Mouse (Mus musculus) midbrain, embryonic 15.5 days (tissue): ENCODE data around the gene Pdzd2. TPM values are rescaled to one million over a fixed set of nuclear protein-coding genes. Genes with fewer than 3 reads are reported as not detected.
A peak's percentile ranks its signal among the peaks of the same experiment; 100 is the strongest.

ENCODE experiments used
- ATAC-seq: fragments of 200-750 bp; cut with Nextera tagmentation; replicated peaks from 2 replicates; pipeline ENCODE4 v1.8.0; 2017; ENCODE audit warnings: moderate TSS enrichment
- H3K27ac ChIP-seq: fragments of 300-500 bp; sonication (generic); 2 replicates; pipeline ENCODE4 v1.5.1; 2015; ENCODE audit warnings: mild to moderate bottlenecking, inconsistent platforms
- H3K27me3 ChIP-seq: fragments of 300-500 bp; sonication (generic); replicated peaks from 2 replicates; pipeline ENCODE4 v1.6.1; 2015; ENCODE audit warnings: inconsistent platforms
- H3K36me3 ChIP-seq: fragments of 300-500 bp; sonication (generic); replicated peaks from 2 replicates; pipeline ENCODE4 v1.6.1; 2015; ENCODE audit warnings: inconsistent platforms
- H3K4me1 ChIP-seq: fragments of 300-500 bp; sonication (generic); 2 replicates; pipeline ENCODE4 v1.6.1; 2015; ENCODE audit warnings: inconsistent platforms
- H3K4me2 ChIP-seq: fragments of 300-500 bp; sonication (generic); 2 replicates; pipeline ENCODE4 v1.6.1; 2015; ENCODE audit warnings: inconsistent platforms, mild to moderate bottlenecking, moderate library complexity
- H3K4me3 ChIP-seq: fragments of 300-500 bp; sonication (generic); 2 replicates; pipeline ENCODE4 v1.5.1; 2015; ENCODE audit warnings: mild to moderate bottlenecking, inconsistent platforms
- H3K9ac ChIP-seq: fragments of 300-500 bp; sonication (generic); 2 replicates; pipeline ENCODE4 v1.6.1; 2015; ENCODE audit warnings: mild to moderate bottlenecking, inconsistent platforms
- H3K9me3 ChIP-seq: fragments of 300-500 bp; sonication (generic); 2 replicates; pipeline ENCODE4 v1.6.1; 2016; ENCODE audit warnings: inconsistent platforms
- WGBS: fragments of 180-500 bp; shearing (Covaris S2); methylation state at CpG from one replicate; pipeline ENCODE4 v1.1.7; 2015; ENCODE audit warnings: mixed read lengths; 5-methylcytosine and 5-hydroxymethylcytosine counted together
- polyA plus RNA-seq: library from polyadenylated mRNA; unstranded; fragments of >200 nt; fragmentation: Nextera tagmentation; extraction: Ambion mirVana; gene quantifications from 2 replicates; pipeline ENCODE4 v1.2.1, GENCODE M21; 2015

Pdzd2 gene
- polyA plus RNA-seq = 14.5 and 17.5 TPM in 2 replicates

DNA sequence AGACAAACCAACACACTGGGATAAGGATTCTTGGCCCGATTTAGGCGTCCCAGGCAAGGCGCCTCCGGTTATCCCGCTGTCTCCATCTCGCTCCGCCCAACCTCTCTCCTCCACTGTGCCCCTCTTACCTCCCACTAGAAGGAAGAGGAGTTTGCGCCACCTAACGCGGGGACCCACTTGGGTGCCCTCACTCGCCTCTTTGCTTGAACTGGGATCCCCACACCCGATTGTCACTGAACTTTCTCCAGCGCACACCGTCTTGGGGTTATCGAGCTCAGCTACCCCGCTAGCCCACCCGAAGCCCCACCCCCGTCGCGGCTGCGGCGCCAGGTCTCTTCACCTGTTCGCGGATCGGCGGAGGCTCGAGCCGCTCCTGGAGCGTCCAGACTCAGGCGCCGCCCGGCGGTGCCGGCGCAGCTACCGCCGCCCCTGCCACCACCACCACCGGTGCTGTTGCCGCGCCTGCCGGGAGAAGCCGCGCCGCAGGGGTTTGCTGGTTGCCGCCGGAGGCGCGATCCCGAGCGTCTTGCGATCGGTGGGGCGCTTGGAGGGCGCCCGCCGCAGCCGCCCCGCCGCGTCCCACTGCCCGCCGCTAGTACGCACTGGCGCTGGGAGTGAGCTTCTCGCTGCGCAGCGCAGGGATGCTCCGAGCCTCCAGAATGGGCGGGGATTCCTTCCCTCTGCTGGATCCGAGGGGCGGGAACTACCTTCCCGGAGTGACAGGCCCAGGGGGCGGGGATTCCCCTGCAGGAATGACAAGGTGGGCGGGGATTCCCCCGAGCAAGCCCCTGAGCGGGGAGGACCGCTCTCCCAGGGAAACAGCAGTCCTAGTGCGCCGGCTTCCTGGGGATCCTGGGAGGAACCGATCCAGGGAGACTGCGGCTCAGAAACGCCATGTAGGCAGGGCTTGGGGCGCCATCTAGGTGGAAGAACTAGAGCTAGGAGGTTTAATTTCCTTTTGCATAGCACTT lies at the start of gene Pdzd2:
Gene Pdzd2 (minus strand): TSS at position 648 of the 971 bp plus-strand sequence.
- under 1% methylated on average over 81 of the region's 83 CpGs for WGBS
- Histone ChIP-seq H3K27ac (peak within 1 kb of the TSS; percentile 83), H3K9ac (peak within 1 kb of the TSS; percentile 73), H3K4me3 (peak within 1 kb of the TSS; percentile 75), H3K4me1 (peaks cover 14% of the 10 kb centered on the region), H3K9me3 (no peaks in the 10 kb centered on the region), H3K4me2 (peak within 1 kb of the TSS; percentile 85), H3K27me3 (peaks cover 9% of the 10 kb centered on the region), H3K36me3 (no peaks in the 10 kb centered on the region)
- ATAC-seq = peak; percentile 98

DNA sequence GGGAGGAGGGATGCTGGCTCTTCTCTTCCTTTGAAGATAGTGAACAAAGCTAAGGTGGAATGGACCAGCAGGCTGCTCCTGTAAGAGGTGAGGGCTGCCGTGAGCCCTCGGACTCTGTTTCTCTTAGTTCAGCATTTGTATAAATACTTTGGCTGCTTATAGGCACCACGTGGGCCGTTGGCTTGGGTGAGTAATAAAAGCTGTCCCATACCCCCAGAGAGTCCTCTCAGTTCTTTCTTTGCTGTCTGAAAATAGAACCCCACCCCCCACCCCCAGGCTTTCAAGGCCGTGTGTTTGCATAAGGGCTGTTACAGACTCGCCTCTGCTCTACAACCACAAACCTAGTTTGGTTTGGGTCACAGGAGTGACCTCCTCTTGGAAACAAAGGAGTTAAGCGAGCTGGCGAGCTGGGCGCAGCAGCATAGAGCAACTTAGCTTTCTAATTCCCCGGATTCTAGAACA lies 49.7 kb upstream of the Pdzd2 start:
- H3K4me1 ChIP-seq = peaks cover 3% of the 10 kb centered on the region; the same call in 1 of the 2 replicates
- H3K4me3 ChIP-seq = no peak overlapping the region
- no peak overlapping the region for H3K9ac ChIP-seq
- H3K27ac ChIP-seq = no peak overlapping the region
- no peaks in the 10 kb centered on the region for H3K27me3 ChIP-seq
- H3K36me3 ChIP-seq = no peaks in the 10 kb centered on the region
- 28% methylated on average over 10 of the region's 10 CpGs for WGBS
- H3K9me3 ChIP-seq = no peaks in the 10 kb centered on the region
- ATAC-seq = peak; percentile 59; the same call in 1 of the 2 replicates
- no peak overlapping the region for H3K4me2 ChIP-seq

DNA sequence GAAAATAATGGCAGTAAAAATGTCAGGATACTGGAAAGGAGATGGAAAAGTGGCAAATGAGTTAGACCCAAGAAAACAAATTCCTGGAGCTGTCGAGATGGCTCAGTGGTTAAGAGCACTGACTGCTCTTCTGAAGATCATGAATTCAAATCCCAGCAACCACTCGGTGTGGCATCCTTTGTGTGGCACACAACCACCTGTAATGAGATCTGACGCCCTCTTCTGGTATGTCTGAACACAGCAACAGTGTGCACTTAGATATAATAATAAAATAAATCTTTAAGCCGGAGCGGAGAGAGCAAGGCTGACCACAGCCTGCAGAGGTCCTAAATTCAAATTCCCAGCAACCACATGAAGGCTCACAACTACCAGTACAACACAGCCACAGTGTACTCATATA lies 48.8 kb upstream of the Pdzd2 start:
- H3K9me3 ChIP-seq = no peaks in the 10 kb centered on the region
- H3K27me3 ChIP-seq = no peaks in the 10 kb centered on the region
- H3K4me3 ChIP-seq = no peak overlapping the region
- WGBS = 72% methylated on average over 5 of the region's 5 CpGs
- no peak for ATAC-seq
- H3K36me3 ChIP-seq = no peaks in the 10 kb centered on the region
- no peak overlapping the region for H3K9ac ChIP-seq
- H3K4me1 ChIP-seq = peaks cover 3% of the 10 kb centered on the region; the same call in 1 of the 2 replicates
- H3K4me2 ChIP-seq = no peak overlapping the region
- H3K27ac ChIP-seq = no peak overlapping the region

DNA sequence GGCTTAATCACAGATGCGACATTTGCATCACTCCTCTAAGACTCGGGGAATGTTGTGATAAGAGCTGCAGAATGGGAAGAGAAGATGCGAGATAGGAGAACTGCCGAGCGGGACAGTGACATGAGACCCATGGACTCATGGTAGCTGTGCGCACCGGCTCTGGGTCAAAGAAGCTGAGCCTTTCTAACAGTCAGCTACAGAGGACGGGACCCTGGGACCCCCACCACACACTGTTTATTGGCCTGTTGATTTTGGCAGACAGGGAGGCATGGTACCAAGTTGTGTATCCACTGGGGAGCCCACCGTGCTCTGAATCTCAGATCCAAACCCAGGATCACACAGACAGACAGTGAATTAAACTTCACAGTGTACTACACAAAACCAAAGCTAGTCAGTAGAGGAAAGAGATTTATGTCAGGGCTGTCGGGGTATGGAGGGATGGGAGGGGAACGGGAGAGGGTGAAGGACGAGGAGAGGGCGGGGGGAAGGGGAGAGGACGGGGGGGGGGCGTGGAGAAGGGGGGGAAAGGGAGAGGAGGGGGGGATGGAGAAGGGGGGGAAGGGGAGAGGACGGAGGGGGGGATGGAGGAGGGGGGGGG lies 42.1 kb upstream of the Pdzd2 start:
- no peak for ATAC-seq
- WGBS = 79% methylated on average over 15 of the region's 16 CpGs
- Histone ChIP-seq H3K9me3 (no peaks in the 10 kb centered on the region), H3K27ac (no peak overlapping the region), H3K27me3 (no peaks in the 10 kb centered on the region), H3K4me2 (no peak overlapping the region), H3K4me3 (no peak overlapping the region), H3K4me1 (no peaks in the 10 kb centered on the region), H3K36me3 (no peaks in the 10 kb centered on the region), H3K9ac (no peak overlapping the region)

DNA sequence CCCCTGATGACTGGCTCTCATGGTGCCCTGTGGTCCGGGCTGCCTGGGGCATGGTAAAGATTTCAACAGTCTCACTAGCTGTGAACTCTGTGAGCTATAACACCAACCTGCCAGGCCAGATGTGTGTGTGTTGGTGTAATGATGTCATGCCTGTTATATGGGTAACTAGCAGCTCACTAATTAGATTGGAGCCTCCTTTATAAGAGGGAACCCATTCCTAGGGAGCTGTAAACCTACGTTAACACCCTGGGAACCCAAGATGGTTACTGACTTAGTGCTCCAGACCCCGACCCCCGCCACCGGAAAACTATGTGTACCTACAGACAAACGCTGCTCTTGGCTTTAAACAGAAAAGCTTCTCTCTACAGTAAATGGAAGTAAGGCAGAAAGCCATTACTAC lies 41.6 kb upstream of the Pdzd2 start:
- Histone ChIP-seq H3K4me3 (no peak overlapping the region), H3K27me3 (no peaks in the 10 kb centered on the region), H3K4me1 (no peaks in the 10 kb centered on the region), H3K9me3 (no peaks in the 10 kb centered on the region), H3K9ac (no peak overlapping the region), H3K27ac (no peak overlapping the region), H3K4me2 (no peak overlapping the region), H3K36me3 (no peaks in the 10 kb centered on the region)
- no peak for ATAC-seq
- WGBS = 93% methylated on average over 6 of the region's 6 CpGs

DNA sequence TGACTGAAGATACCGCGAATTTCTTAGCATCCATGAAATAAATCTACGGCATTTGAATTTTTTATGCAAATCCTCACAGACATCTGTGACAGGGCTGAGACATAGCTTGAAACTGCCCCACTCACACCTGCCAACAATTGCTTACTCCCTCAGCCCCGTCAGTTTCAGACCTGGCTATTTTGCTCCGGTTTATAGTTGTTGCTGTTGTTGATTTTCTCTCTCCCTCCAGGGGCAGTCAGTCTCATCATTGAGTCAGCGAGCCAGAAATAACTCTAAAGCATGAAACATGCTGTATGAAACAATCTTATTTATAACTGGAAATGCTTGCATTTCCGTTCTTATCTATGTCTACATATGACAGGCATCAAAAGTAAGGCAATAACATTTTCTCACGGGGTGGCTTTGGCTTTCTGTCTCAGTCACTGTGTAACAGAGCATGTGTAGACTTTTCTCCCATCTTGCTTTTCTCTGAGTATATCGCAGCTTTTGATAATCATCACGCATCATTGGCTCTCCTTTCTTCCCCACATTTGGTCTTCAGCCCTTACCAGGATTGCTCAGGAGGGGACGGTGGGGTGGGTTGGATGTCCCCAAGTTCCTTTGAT lies 34.5 kb upstream of the Pdzd2 start:
- ATAC-seq = no peak
- H3K4me1 ChIP-seq = peaks cover 4% of the 10 kb centered on the region; the same call in 1 of the 2 replicates
- no peak overlapping the region for H3K4me2 ChIP-seq
- H3K36me3 ChIP-seq = no peaks in the 10 kb centered on the region
- H3K27me3 ChIP-seq = no peaks in the 10 kb centered on the region
- H3K9ac ChIP-seq = no peak overlapping the region
- WGBS = 54% methylated on average over 11 of the region's 11 CpGs
- 0 out of 2 replicates have a peak overlapping the region, but pooled peaks have one; percentile 0 for H3K27ac ChIP-seq
- H3K9me3 ChIP-seq = no peaks in the 10 kb centered on the region
- H3K4me3 ChIP-seq = no peak overlapping the region

DNA sequence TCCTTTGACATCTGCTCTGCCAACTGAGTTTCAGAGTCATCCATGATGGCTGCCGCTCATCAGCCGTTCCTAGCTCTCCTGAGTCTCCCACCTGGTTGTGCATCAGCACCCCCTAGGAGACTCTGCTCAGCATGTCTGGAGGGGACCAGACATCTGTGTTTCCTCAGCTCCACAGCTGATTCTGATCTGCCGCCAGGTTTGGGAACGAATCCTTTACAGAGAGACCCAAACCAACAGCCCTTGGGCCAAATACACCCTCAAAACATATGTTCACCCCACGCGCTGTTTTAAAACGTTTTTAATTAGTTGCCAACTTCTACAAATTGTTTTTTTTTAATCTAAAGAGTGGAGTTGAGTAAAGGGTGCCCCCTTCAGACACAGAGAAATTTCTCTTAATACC lies 31.2 kb upstream of the Pdzd2 start:
- Histone ChIP-seq H3K9ac (no peak overlapping the region), H3K4me1 (peaks cover 4% of the 10 kb centered on the region; the same call in 1 of the 2 replicates), H3K4me2 (no peak overlapping the region), H3K27me3 (no peaks in the 10 kb centered on the region), H3K36me3 (no peaks in the 10 kb centered on the region), H3K9me3 (no peaks in the 10 kb centered on the region), H3K27ac (no peak overlapping the region), H3K4me3 (no peak overlapping the region)
- 84% methylated on average over 7 of the region's 7 CpGs for WGBS
- ATAC-seq = no peak

DNA sequence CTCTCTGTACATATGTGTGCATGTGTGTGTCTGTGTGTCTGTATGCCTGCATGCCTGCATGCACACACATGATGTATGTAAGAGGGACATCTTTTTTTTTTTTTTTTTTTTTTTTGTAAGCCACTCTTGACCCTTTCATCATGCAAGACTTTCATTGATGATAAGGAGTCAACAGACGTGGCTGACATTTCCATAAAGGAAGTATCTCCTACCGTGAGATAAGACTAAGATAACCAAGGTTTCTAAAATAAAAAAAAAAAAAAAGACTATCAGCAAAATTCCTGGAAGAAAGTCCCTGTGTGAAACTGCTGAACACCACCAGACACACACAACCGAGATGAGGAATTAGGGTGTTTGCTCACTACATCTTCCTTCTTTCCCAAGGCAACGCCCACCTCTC lies 27.1 kb upstream of the Pdzd2 start:
- H3K27me3 ChIP-seq = no peaks in the 10 kb centered on the region
- H3K9me3 ChIP-seq = no peaks in the 10 kb centered on the region
- H3K9ac ChIP-seq = no peak overlapping the region
- 82% methylated on average over 4 of the region's 4 CpGs for WGBS
- no peak overlapping the region for H3K4me2 ChIP-seq
- ATAC-seq = no peak
- no peaks in the 10 kb centered on the region for H3K36me3 ChIP-seq
- H3K4me1 ChIP-seq = no peaks in the 10 kb centered on the region
- no peak overlapping the region for H3K27ac ChIP-seq
- H3K4me3 ChIP-seq = no peak overlapping the region

DNA sequence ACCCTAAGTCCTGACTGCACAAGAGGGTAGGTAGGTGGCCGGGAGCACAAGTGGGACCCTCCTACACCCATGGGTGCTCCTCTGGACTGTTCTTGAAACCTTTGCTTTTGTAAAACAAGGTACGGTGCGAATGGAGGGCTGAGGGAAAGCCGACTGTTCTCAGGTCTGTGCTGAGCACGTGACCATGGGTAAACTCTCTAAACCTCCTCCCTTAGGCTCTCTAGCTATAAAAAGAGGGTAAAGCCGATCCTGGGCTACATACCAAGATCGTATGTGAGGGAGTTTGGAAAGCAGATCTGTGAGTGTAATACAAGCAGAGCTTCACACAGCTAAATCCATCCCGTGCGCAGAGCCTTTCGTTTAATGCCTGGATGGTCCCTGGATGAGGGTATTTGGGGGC lies 23.4 kb upstream of the Pdzd2 start:
- no peaks in the 10 kb centered on the region for H3K27me3 ChIP-seq
- WGBS = 73% methylated on average over 10 of the region's 10 CpGs

DNA sequence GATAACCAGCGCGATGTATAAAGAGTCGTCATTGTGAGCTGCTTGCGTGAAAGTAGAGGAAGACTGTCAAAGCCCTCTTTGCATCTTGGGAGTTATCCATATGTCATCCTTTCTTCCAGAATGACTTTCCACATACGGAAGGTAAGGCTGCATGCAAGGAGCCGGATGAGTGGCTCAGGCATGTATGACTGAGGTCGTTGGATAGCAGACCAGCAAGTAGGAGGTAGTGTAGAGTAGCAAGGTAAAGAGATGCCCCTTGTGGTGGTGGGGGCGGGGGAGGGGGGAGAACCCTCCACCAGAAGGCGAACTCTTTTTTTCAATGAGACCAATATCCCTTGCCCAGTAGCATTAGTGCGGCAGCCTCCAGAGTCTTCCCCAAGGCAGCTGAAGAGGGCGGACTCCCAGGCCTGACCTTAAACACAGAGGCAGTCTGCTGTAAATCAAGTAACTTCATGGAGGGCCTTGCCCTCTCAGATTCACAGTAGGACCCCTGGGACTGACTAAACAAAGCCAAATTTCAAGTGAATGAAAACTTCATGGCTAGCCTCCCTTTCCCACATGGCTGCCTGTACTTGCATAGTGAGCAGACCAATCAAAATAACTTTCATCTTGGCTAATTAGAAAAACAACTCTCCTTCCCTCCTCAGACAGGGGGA lies 22.7 kb upstream of the Pdzd2 start:
- Histone ChIP-seq H3K27me3 (no peaks in the 10 kb centered on the region), H3K4me3 (no peak overlapping the region), H3K36me3 (no peaks in the 10 kb centered on the region), H3K9me3 (no peaks in the 10 kb centered on the region), H3K27ac (no peak overlapping the region), H3K4me2 (no peak overlapping the region), H3K4me1 (no peaks in the 10 kb centered on the region), H3K9ac (no peak overlapping the region)
- no peak for ATAC-seq
- WGBS = 82% methylated on average over 11 of the region's 11 CpGs

More for the DNA sequence above, 23.4 kb upstream of the Pdzd2 start:
- Histone ChIP-seq H3K36me3 (no peaks in the 10 kb centered on the region), H3K4me2 (no peak overlapping the region), H3K4me3 (no peak overlapping the region), H3K4me1 (no peaks in the 10 kb centered on the region), H3K27ac (no peak overlapping the region), H3K9ac (no peak overlapping the region), H3K9me3 (no peaks in the 10 kb centered on the region)
- ATAC-seq = no peak

DNA sequence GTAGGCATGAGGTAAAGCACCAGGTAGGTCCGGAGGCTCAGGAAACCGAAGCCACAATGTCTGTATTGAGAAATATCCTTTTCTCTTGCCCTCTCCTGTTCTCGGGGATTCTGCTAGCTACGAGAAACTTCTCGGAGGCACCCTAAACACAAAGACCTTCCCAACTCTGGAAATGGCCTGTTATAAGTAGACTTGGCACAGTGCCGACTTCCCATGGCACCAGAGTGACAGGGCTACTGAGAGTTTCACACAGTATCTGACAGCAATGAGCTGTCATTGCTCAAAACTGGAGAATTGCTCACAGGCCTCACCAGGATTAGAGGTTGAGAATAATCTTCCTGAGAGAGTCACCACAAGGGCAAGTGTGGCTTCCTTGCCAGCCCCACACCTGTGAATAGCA lies 21.0 kb upstream of the Pdzd2 start:
- WGBS = 88% methylated on average over 6 of the region's 6 CpGs

DNA sequence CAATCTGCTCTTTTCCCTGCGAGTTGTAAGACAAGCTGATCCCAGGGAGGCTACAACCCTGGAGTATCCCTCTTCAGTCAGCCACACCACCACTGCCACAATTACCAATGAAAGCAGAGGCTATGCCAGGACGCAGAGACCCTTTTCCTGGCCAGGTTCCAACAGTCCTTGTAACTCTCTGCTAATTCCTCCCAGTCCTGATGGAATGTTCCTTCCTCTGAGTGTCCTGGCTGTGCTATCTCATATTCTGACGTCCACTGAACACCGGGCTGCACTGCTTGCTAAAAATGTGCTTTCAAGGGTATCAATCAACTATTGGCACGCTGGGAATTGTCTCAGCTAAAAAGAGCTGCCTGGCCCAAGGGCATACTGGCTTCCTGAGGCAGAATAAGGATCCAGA lies 18.7 kb upstream of the Pdzd2 start:
- H3K27ac ChIP-seq = no peak overlapping the region
- 64% methylated on average over 5 of the region's 5 CpGs for WGBS
- H3K27me3 ChIP-seq = no peaks in the 10 kb centered on the region
- H3K9ac ChIP-seq = no peak overlapping the region
- H3K36me3 ChIP-seq = no peaks in the 10 kb centered on the region
- H3K4me3 ChIP-seq = no peak overlapping the region
- H3K4me2 ChIP-seq = no peak overlapping the region
- H3K9me3 ChIP-seq = no peaks in the 10 kb centered on the region
- no peak for ATAC-seq
- no peaks in the 10 kb centered on the region for H3K4me1 ChIP-seq

More for the DNA sequence above, 21.0 kb upstream of the Pdzd2 start:
- Histone ChIP-seq H3K9ac (no peak overlapping the region), H3K4me3 (no peak overlapping the region), H3K27ac (no peak overlapping the region), H3K4me1 (no peaks in the 10 kb centered on the region), H3K36me3 (no peaks in the 10 kb centered on the region), H3K27me3 (no peaks in the 10 kb centered on the region), H3K4me2 (no peak overlapping the region), H3K9me3 (no peaks in the 10 kb centered on the region)
- no peak for ATAC-seq
